Mouse (Mus musculus): Measurements from ENCODE around the gene Slc4a8.
A peak's percentile ranks its signal among the peaks of the same experiment; 100 is the strongest.
"Not testable (repeated sequence)": the region's sequence is repeated elsewhere in the genome, so short reads cannot be mapped to it uniquely, and the experiment has no call there.

Gene Slc4a8

DNA sequence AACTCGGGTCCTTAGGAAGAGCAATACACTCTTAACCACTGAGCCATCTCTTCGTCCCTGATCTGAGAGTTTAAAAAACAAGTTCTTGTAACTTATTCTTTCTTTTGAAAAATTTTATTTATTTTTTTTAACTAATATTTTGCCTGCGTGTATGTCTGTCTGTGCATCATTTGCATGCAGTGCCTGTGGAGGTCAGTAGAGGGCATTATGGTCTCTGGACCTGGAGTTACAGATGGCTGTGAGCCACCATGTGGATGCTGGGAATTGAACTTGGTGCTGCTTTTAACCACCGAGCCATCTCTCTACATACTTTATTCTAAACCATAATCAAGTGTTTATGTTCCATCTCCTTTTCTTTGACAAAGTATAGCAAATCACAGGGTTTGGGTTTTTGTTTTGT is 11.1 kb downstream of the Slc4a8 start:
- no peak for DNase-seq (ENCODE audit: low spot score in 2 of 2)

DNA sequence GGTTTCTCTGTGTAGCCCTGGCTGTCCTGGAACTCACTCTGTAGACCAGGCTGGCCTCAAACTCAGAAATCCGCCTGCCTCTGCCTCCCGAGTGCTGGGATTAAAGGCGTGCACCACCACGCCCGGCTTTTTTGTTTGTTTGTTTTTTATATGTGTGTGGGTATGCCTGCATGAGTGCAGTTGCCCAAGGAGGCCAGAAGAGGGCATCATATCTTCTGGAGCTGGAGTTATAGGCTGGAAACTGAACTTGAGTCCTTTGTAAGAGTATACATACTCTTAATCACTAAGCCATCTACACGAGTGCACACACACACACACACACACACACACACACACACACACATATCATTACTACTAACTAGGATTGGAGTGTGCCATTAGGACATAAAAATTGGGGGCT is 12.3 kb downstream of the Slc4a8 start:
- DNase-seq (ENCODE audit: low spot score in 2 of 2) = not testable (repeated sequence)

DNA sequence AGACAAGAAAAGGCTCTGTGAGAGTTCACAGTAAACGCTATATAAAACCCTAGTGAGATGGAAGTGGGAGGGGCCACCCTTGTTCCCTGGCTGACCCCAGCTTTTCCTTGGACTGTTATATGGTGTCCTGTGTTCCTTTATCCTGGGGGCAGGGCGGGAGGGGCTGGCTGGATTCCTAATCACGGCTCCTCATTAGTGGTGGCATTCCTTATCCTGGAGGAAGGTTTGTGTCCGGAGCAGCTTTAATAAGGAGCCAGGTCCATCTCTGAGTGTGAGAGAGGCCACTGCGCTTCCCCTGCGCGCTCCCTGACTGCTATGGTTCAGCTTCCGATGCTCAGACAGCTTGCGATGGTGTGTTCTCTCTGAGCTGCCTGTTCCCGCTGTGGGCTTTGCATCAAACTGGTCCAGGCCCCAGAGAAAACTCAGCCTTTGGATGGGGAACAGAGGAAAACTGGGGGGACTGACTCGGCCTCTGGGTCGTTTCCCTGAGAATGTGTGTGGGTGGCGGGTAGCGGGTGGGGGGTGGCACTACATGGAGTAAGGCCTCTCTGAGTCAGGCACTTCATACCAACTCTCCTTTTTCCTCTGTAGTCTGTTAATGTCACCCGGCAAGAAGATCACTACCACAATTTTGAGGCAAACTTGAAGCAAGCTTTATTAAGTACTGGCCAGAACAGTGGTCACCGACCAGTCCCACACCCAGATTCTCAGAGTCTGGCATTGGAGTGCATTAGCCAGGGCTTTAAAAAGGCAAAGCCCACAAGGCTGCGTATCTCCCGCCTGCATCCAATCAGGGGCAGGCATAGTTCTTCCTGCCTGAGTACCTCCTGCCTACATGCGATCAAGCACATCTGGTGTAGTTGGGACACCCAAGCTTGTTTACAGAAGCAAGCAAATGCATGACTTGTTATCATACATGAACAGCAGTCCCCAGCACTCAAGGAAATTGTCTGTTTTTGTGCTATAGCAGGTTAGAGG is 13.9 kb downstream of the Slc4a8 start:
- DNase-seq (ENCODE audit: low spot score in 2 of 2) = no peak

DNA sequence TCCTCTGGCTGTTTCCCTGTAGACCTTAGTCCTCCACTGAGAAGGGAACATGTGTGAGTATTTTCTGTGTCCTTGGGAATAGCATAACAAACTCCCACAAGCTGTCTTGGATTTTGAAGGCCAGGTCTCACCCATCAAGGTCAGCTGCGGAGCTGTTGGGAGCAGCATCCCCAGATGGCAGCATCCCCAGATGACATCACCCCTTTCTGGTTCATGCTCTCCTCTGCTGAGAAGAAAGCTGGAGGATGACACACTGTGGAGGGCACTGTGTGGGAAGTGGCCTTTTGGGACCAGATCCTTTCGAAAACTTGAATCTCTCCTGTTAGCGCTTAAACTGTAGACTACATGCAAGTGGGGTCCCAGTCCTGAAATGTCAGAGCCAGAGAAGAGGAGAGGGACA is 14.9 kb downstream of the Slc4a8 start:
- DNase-seq (ENCODE audit: low spot score in 2 of 2) = no peak

DNA sequence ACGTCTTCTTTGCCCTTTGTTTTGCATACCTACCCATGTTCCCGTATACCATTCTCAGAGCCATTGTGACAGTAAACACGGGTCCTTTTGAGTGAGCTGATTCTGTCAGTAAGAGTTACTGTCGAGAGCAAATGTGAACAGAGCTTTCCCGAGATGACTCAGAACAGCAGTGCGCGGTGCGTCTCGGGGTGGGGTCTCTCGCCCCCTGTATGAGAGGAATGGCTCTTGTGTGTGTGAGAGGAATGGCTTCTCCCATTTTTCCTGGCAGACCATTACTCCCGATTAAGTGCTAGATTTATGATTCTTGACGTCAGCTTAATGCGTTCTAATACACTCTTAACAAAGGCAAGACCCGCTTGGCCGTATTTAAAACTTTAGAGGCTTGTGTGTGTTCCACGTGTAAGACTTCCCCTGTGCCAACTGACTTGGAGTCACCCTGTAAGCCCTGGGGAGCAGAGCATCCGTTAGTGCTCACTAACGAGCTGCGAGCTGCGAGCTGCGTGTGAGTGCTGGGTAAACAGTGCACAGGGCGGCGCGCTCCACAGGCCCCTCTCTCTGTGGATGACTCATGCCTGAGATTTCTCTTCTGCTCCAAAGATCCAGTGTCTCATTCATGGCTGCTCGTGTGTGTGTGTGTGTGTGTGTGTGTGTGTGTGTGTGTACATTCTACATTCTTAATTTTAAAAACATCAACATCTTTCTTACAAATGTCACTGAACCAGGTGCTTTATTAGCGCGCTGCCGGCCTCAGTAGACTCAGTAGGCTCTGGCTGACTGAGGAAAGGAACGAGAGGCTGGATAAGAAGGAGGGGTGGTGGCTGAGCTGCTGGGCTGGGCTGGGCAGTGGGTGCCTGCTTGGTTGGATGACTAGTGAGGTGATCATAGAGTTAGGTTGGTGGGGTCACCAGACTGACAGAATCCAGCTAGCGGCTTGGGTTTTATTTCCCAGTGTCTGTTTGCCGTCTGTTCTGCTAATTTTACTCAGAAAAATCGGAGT is 15.8 kb downstream of the Slc4a8 start:
- DNase-seq (ENCODE audit: low spot score in 2 of 2) = peak in 1 of 2 experiments; percentile 62

DNA sequence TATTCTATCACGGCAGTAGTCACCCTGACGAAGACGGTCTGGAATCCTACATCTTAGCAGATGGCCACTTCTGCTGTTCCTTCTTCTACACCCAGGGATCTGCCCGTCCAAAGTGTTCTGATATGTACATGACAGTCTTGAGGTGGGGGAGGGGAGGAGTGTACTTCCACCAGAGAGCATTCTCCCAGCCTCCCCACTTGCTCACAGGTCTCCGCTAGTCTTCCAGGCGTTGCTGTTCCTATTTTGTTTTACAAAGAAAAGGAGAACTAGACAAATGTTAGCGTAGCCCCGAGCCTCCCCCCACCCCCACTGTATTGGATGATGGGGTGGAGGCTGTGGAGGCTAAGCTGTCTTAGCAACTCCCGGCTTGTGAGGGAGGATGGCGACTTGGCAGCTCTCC is 18.3 kb downstream of the Slc4a8 start:
- no peak for DNase-seq (ENCODE audit: low spot score in 2 of 2)

DNA sequence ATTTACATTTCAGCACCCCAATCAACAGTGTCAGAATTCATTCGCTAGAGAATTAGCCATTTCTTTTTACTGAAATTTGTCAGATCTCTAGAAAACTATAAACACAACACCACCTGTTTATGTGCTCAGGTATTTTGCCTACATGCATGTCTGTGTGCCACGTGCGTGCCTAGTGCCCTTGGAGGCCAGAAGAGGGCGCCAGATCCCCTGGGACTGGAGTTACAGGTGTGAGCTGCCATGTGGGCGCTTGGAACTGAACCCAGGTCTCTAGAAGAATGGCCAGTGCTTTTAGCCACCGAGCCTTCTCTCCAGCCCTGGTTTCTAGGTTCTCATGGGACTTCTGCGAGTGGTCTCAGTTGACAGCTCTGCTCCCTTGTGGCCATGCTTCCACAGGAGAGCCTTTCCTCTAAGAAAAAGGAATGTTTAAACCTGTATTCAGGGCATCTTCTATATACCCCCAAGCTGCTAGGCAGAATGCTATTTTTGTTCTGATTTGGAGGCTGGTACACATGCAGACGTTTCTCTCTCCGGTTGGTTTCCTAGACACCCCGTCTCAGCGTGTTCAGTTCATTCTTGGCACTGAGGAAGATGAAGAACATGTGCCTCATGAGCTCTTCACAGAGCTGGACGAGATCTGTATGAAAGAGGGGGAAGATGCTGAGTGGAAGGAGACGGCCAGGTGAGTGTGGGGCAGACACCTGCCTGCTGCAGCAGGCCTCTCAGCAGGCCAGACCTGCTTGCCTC is 21.9 kb downstream of the Slc4a8 start:
- DNase-seq (ENCODE audit: low spot score in 2 of 2) = no peak

DNA sequence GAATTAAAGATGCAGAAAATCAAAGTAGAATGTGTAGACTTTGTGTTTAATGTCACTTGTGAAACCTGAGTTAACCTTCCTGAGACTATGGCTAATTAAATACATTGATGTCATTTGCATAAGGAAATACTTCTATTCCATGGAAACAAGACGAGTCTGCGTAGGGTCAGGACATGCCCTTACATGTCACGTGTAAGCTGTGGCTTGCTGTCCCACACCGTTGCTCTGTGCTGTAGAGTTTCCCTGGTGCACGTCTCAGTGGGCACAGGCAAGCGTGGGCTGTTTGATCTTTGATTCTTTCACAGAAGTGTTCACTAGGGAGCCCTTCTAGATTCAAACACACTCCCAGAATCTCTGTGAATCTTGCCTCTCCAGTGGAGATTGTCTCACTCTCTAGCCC is 28.7 kb downstream of the Slc4a8 start:
- DNase-seq (ENCODE audit: low spot score in 2 of 2) = no peak

DNA sequence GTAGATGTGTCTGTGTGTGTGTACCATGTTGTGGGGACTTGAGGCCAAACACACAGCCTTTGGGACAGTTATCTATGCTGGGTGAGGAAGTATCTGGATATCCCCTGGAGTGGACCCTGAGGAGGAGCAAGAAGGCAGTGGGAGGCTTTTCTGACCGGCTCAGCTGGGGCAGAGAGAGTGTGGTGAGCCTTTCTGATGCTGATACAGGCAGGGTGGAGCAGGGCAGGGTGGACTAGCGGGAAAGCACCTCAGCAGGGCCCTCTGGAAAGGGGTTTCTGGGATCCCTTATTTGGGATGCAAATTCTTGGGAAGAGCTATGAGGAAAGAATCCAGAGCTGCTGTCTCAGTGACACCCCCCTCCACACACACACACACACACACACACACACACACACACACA is 30.8 kb downstream of the Slc4a8 start:
- DNase-seq (ENCODE audit: low spot score in 2 of 2) = no peak

DNA sequence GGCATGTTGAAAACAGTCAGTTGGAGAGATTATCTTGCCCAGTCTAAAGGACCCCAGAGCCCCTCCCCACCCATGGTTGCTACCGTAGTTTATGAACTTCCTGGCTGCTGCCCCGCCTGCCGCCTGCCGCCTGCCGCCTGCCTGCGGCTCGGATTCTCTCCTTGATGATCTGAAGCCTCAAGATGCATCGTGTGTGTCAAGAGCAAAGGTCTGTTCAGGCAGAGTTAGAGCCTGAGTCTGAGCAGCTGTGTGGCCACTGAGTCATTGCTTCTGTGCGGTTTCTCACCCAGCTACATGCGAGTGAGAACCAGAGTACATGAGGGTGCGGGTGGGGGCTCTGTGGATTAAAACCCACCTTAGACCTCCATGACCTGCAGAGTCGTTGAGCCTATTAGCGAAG is 39.4 kb downstream of the Slc4a8 start:
- no peak for DNase-seq (ENCODE audit: low spot score in 2 of 2)

DNA sequence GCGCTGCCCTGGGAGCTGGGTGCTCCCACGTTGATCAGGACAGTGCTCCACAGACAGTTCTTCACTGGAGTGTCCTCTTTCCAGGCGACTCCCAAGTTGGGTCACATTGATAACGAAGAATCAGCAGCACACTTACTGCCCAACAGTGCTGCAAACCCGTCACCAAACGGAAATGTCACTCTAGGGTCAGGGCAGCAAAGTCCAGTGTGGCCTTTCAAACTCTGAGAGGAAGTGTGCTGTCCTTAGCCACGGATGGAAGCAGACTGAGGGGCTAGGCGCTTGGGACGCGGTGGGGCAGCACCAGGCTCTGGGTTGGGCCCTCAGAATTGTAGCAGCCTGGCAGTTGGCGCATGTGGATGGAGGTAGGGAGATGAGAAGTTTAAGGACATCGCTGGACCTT is 46.5 kb downstream of the Slc4a8 start:
- DNase-seq (ENCODE audit: low spot score in 2 of 2) = no peak

DNA sequence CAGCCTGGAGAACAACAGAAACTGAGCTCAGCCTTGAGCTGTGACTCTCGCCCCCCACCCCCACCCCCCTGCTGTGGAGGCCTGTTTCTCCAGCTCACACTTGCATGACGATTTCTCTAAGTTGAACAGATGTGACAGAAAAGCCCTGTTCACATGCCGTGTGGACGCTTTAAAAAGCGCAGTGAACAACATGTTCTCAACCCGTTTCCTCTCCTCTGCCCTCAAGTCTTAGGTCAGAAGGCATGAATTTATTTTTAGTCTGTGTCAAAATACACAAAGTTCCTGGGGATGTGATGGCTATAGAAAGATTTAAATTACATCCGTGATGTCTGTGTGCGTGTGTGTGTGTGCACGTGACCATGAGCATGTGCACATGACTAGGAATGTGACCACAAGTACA is 46.9 kb downstream of the Slc4a8 start:
- no peak for DNase-seq (ENCODE audit: low spot score in 2 of 2)

DNA sequence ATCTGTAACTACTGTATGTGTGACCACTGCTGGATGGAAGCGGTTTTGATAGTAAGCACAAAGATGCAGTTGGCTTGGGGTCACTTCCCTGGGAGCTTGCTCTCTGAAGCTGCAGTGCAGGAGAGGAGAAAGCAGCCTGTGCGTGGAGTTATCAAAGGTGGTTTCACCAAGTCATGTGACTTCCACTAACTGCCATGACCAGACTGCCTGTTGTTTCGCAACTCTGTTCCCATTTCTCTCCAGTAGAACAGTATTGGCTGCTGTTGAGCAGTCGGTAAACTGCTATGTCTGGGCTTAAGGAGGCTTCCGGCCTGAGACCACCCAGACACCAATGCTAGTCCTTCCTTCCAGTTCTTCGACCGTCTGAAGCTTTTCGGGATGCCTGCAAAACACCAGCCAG is 48.7 kb downstream of the Slc4a8 start:
- DNase-seq (ENCODE audit: low spot score in 2 of 2) = no peak

DNA sequence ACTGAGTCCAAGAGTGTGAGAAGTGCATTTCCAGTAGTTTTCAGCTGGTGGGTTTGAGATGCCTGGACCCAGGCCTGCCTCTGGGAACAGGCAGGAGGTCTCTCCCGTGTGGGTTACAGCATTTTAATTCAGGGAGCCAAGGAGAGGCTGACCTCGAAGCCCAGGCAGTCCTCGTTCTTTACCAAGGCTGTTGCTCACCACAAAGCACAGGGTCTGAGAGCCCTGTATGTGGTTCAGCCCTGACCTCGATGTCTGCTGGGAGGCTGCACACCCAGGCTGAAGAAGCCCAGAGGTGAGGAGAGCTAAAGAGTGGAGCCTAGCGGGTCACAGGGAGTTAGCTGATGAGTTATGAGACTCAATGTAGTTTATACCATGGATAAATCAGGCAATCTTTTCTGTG is 52.0 kb downstream of the Slc4a8 start:
- DNase-seq (ENCODE audit: low spot score in 2 of 2) = no peak

DNA sequence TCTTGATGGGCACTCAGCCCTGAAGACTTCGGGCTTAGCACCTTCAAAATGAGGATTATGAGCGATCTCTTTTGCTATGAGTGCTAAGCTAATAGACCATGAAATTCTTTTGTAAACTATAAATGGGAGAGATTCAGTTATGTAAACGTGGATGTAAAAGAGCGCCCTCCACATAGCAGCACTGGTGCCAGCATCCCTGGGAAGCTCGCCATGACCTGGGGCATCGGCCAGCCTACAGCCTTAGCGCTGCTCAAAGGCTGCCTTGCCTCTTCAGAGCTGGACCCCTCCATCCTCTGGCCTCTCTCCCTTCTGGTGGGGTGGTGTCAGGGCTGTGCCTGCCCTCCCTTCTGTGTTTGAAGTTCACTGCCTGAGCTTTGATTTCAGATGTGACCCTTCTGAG is 52.5 kb downstream of the Slc4a8 start:
- DNase-seq (ENCODE audit: low spot score in 2 of 2) = no peak

DNA sequence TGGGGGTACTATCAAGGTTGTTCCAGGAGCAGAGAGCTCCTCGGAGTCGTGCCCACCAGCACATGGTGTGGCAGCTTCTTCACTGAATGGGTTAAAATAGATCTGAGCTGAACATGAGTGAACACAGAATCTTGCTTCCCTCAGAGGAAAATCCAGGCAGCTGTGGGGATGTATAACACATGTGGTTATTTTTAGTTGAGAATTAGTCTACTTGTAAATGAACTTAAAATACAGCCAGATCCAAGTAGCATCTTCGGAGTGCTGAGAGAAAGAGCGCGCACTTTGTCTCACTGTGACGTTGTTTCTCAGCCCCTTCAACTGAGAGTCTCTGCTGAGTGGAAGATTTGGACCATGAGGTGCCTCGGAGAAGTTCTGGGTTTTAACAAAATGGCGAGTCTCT is 53.8 kb downstream of the Slc4a8 start:
- no peak for DNase-seq (ENCODE audit: low spot score in 2 of 2)

DNA sequence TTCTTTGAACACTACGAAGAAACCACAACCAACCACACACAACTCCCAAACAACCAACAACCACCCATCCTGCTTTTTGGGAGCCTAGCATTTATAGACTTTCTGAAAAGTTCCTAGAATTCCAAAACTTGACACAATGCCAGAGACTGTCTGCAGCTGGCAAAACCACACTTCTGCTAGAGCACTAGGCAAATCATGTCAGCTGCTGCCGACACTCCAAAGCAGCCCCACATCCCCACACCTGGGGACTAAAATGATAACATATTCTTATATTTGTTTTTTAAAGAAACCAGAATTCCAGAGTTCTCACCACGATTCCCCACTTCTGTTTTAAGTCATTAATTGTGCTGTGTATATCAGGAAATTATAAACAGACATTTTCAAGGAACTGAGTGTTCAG is 57.3 kb downstream of the Slc4a8 start:
- no peak for DNase-seq (ENCODE audit: low spot score in 2 of 2)

DNA sequence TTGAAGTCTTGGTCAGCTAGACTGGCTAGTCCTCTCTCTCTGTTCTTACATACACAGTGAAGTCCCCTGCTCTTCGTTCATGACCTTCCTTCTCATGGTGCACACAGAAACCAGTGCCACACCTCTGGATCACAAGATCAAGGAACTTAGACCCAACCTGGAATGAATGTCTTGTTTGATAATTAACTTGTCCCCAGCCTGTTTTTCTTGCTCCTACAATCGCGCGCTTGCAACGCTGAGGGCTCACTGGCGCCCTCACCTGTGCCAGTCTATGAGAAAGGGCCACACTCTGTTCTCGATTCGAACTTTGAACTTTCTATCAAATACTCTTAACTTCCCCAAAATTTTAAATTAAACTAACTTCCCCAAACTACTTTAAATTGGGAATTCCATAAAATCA is 60.3 kb downstream of the Slc4a8 start:
- peak; percentile 19 to 22 for DNase-seq (ENCODE audit: low spot score in 2 of 2)

DNA sequence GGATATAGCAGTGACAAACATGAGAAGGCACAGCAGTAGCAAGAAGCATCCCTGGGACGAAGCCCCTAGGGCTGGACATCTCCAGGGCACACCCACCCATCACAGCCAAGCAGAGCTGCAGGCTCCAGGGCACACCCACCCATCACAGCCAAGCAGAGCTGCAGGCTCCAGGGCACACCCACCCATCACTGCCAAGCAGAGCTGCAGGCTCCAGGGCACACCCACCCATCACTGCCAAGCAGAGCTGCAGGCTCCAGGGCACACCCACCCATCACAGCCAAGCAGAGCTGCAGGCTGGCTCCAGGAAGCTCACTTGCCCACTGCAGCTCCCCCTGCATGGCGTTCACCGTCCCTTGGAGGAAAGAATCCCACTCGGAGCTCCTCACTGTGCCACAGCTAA is 60.8 kb downstream of the Slc4a8 start:
- DNase-seq (ENCODE audit: low spot score in 2 of 2) = peak in 1 of 2 experiments; percentile 13

DNA sequence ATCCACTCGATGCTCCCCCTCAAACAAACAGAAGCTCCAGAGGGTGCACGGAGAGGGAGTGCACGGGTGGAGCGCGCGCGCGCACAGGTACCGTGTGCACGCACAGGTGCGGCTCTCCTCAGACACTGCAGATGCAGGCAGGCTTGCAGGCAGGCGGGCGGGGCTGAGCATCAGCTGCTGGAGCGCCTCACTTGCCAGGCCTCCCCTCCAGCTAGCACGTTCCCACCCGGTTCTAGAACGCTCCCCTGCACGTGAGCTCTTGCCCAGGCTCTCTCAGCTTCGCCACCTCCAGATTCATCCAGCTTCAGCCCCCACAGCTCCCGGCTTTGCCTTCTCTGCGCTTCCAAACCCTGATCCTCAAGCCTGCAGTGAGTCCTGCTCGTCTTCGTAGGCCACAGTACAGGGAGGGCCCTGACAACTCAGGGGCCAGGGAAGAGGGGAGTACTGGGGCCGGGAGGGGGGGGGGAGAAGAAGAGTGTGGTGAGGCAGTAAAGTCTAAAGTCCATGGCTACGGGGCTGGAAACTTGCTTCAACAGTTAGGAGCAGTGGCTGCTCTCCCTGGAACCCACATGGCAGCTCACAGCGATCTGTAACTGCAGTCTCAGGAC is 63.8 kb downstream of the Slc4a8 start:
- DNase-seq (ENCODE audit: low spot score in 2 of 2) = no peak

DNA sequence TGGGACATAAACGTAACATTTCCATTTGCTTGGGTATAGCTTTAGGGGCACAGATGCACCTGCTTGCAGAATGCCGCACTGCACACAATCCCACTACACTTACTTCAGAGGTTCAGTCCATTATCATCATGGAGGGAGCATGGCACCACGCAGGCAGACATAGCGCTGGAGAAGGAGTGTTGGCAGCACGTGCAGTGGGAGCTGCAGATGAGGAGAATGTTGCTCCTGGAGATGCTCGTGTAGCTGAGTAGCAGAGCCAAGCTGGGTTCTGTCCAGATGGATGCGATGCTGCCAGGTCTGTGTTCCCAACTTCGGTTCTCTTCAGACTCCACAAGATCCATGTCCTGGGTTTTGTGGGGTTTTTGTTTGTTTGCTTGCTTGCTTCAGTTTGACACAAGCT is 64.5 kb downstream of the Slc4a8 start:
- DNase-seq (ENCODE audit: low spot score in 2 of 2) = no peak

All from urinary bladder, adult 18-20 months (tissue).